Mouse (Mus musculus): ENCODE results near the gene Tmub2. TPM values are rescaled to one million over a fixed set of nuclear protein-coding genes. Genes with fewer than 3 reads are reported as not detected.
"Not testable (repeated sequence)": the region's sequence is repeated elsewhere in the genome, so short reads cannot be mapped to it uniquely, and the experiment has no call there.

The Tmub2 gene
- polyA plus RNA-seq, 1 experiment from 2014 or later, result 71.3 TPM

DNA sequence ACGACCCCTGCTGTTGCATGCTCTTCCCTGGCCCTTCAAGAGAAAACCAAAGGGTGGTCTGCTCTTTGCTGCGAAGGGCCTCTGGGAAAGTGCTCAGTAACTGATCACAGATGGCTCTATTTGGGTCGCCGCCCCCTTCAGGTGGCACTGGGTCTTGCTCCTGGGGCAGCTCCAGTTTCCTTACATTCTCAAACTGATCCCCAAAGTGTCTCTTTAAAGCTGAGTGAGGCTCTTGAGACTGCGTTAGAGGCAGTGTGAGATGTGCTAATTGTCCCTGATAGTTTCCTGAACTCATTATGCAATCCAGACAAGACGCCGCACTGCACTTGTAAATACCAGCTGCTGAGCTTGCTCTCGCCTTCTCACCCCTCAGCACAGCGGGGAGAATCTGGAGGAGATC, 27.2 kb upstream of the Tmub2 start:
- H3K4me2 ChIP-seq (replicated peaks), result no peak overlapping the region
- H3K4me1 ChIP-seq, result peaks cover 4% of the 10 kb centered on the region
- H3K27ac ChIP-seq, result no peak overlapping the region
- H3K9me3 ChIP-seq, result no peaks in the 10 kb centered on the region
- H3K9ac ChIP-seq, result no peak overlapping the region
- H3K4me3 ChIP-seq, result no peak overlapping the region
- WGBS, result 43% methylated on average over 9 of the region's 9 CpGs
- no peaks in the 10 kb centered on the region for H3K27me3 ChIP-seq (replicated peaks)
- ATAC-seq (ENCODE audit: low FRiP score, low read depth), result no peak
- peaks cover 21% of the 10 kb centered on the region for H3K36me3 ChIP-seq

DNA sequence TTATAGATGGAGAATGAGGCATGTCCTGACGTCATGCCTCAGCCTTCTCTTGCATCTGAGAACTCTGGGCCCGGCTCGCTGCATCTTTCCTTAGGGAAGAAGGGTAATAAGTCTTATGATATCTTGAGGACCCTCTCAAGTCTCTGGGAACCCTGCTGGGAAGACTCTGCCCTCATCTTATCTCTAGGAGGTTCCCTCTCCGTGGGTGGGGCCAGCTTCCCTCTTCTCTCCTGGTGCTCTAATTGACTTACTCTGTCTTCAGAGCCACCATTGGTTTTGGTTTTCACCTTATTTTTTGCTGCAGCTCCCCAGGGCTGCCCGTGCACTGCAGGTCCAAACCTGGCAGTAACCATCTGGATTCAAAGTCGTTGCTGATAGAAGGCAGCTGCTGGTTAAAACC, 26.6 kb upstream of the Tmub2 start:
- no peak for ATAC-seq (ENCODE audit: low FRiP score, low read depth)
- Histone ChIP-seq H3K27me3 (replicated peaks) (no peaks in the 10 kb centered on the region), H3K9me3 (no peaks in the 10 kb centered on the region), H3K4me2 (replicated peaks) (no peak overlapping the region), H3K4me3 (no peak overlapping the region), H3K36me3 (peaks cover 21% of the 10 kb centered on the region), H3K27ac (no peak overlapping the region), H3K4me1 (peaks cover 4% of the 10 kb centered on the region), H3K9ac (no peak overlapping the region)
- WGBS, result 87% methylated on average over 6 of the region's 6 CpGs

DNA sequence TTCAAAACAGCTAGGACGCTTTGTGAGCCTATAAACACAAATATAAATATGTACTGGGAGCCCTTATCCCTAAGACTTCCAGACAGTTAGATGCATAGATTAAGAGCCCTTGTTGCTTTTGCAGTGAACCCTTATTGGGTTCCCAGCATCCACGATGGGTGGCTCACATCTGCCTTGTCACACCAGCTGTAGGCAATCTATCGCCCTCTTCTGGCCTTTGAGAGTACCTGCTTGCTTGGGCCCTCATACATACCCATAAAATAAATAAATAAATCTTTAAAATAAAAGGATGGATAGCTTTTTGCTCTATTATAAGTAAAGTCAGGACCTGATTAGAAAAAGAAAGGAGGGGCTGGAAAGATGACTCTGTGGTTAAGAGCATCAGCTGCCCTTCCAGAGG, 26.2 kb upstream of the Tmub2 start:
- Histone ChIP-seq H3K4me1 (peaks cover 4% of the 10 kb centered on the region), H3K27ac (no peak overlapping the region), H3K9me3 (no peaks in the 10 kb centered on the region), H3K36me3 (peaks cover 21% of the 10 kb centered on the region), H3K27me3 (replicated peaks) (no peaks in the 10 kb centered on the region), H3K4me3 (no peak overlapping the region), H3K4me2 (replicated peaks) (no peak overlapping the region), H3K9ac (no peak overlapping the region)
- 88% methylated on average over 3 of the region's 3 CpGs for WGBS
- ATAC-seq (ENCODE audit: low FRiP score, low read depth), result no peak

DNA sequence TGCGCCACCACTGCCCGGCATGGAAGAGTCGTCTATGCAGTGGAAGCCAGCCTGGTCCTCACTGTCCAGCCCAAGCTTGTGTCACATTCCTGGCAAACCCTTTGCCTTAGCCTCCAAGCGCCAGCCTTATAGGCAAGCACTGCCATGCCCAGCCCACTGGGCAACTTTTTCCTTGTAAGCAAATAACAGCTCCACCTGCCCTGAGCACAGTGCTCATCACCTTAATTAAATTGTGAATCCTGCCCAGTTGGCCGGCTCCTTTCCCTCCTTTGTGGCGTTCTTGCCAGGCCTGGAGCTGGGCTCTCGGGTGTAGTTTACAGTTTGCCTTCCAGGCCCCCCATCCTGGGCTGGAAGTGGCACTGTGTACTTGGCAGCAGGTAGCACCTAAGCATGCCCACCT, 21.5 kb upstream of the Tmub2 start:
- Histone ChIP-seq H3K4me3 (no peak overlapping the region), H3K9ac (no peak overlapping the region), H3K4me1 (peaks cover 4% of the 10 kb centered on the region; the same call in 1 of the 2 replicates), H3K4me2 (replicated peaks) (no peak overlapping the region), H3K27ac (no peak overlapping the region), H3K9me3 (no peaks in the 10 kb centered on the region), H3K36me3 (peaks cover 12% of the 10 kb centered on the region), H3K27me3 (replicated peaks) (no peaks in the 10 kb centered on the region)
- ATAC-seq (ENCODE audit: low FRiP score, low read depth), result no peak
- WGBS, result 95% methylated on average over 7 of the region's 7 CpGs

DNA sequence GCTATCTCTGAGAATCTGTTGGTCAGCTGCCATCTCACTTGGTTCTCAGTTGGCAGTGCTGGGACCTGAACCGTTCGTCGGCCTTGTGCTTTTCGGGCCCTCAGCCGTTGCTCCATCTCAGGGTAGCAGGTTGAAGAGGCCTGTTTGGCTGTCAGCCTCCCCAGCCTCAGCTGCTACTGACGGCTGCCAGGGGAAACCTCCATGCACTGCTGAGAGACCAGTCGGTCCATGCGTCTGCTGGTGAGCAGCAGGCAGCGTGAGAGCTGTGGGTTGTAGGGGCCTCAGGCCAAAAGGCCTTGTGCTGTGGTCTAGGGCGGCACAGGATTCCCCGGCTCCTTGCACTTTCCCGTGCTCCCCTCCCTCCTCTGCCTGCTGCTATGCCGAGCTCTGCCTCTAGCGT, 18.9 kb upstream of the Tmub2 start:
- ATAC-seq (ENCODE audit: low FRiP score, low read depth), result no peak
- no peak overlapping the region for H3K27ac ChIP-seq

DNA sequence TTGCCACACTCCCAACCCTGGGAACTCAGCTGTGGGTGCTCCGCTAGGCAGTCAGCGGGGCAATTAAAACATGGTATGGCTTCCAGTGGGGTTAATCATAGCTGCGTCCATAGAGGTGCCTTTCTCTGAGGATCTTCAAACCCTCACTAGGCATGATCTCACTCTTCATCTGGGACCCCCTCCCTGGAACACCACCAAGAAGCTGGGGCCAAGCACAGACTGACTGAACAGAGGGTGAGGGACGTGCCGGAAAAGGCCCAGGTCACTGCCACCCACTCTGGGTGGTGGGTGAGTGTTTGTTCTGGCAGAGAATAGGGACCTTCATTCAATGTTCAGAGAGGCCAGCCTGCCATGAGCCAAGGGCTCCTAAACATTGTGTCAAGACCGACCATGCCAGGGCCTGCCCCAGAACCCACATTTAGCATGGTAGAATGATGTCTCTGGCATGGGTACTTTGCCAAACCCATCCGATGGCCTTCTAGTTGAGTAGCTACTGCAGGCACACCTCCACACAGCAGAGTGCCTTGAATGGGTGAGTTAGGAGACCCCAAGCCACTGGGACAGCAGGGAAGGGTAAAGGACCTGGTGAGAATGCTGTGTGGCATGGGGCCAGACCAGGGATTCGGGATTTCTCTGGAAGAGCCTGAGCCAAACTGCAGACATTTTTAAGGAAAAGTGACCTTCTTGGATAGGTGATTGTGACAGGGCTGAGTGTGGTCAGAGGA, 17.9 kb upstream of the Tmub2 start:
- Histone ChIP-seq H3K27me3 (replicated peaks) (no peaks in the 10 kb centered on the region), H3K4me3 (no peak overlapping the region), H3K4me2 (replicated peaks) (0 out of 2 replicates have a peak overlapping the region, but pooled peaks have one; percentile 17), H3K36me3 (peaks cover 5% of the 10 kb centered on the region; the same call in 1 of the 2 replicates), H3K9ac (0 out of 2 replicates have a peak overlapping the region, but pooled peaks have one; percentile 8), H3K27ac (no peak overlapping the region), H3K9me3 (no peaks in the 10 kb centered on the region), H3K4me1 (peaks cover 4% of the 10 kb centered on the region; the same call in 1 of the 2 replicates)
- WGBS, result 86% methylated on average over 8 of the region's 8 CpGs
- ATAC-seq (ENCODE audit: low FRiP score, low read depth), result no peak

More for the DNA sequence above, 18.9 kb upstream of the Tmub2 start:
- no peaks in the 10 kb centered on the region for H3K27me3 ChIP-seq (replicated peaks)
- no peak overlapping the region for H3K4me2 ChIP-seq (replicated peaks)
- no peaks in the 10 kb centered on the region for H3K9me3 ChIP-seq
- WGBS, result 73% methylated on average over 14 of the region's 14 CpGs
- H3K36me3 ChIP-seq, result peaks cover 5% of the 10 kb centered on the region; the same call in 1 of the 2 replicates
- peaks cover 4% of the 10 kb centered on the region; the same call in 1 of the 2 replicates for H3K4me1 ChIP-seq
- H3K4me3 ChIP-seq, result no peak overlapping the region
- H3K9ac ChIP-seq, result no peak overlapping the region

DNA sequence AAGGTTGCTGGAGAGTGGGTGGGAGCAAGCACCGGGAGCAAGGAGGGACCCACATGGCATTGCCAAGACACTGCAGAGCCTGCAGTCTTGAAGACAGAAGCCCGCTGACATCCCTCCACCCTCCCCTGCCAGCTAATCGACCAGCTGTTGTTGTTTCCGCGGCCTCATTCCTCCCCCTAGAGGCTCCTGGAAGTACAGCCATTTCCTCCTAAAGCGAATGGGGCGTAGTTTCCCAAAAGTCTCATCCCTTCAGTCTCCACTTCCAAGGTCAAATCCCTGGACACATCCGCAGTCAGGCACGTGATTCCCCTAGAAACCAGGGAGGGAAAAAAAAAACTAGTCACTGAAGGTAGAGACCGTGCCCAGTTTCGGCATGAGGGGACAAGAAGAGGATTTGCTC, 17.3 kb upstream of the Tmub2 start:
- H3K9ac ChIP-seq, result no peak overlapping the region
- WGBS, result 8% methylated on average over 11 of the region's 11 CpGs
- no peak overlapping the region for H3K27ac ChIP-seq
- no peaks in the 10 kb centered on the region for H3K9me3 ChIP-seq
- H3K4me3 ChIP-seq, result no peak overlapping the region
- H3K27me3 ChIP-seq (replicated peaks), result no peaks in the 10 kb centered on the region
- H3K4me1 ChIP-seq, result peaks cover 4% of the 10 kb centered on the region; the same call in 1 of the 2 replicates
- 0 out of 2 replicates have a peak, but pooled peaks have one; percentile 56 for ATAC-seq (ENCODE audit: low FRiP score, low read depth)
- H3K4me2 ChIP-seq (replicated peaks), result 0 out of 2 replicates have a peak overlapping the region, but pooled peaks have one; percentile 17
- peaks cover 3% of the 10 kb centered on the region; the same call in 1 of the 2 replicates for H3K36me3 ChIP-seq

DNA sequence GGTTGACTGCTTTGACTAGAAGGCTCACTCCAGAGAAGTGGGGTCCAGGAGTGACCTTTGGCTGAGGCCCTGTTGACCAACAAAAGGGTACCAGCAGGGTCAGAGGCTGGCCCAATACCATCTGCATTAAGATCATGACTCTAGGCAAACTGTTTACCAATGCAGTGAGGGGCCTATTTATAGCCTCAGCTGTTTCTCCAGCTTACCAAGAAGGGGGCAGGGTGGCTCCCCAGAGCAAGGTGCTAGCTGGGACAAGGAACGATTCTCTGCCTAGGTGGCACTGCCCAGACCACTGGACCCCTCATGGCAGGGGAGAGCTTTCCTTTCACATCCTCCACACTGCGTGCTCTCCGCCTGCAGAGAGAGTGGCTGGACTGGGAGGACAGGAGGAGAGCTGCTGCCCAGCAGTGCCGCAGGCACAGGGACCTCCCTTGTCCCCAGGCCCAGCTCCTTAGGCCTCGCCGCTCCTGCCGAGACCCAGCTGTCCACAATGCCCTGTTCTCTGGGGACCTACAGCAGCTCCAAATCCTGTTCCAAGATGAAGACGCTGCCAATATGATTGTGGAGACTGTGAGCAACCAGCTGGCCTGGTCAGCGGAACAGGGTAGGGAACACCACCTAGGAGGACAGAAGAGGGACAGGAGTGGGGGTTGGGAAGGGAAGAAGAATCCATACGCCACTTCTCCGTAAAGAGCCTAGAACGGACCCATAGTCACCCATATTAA, 16.0 kb upstream of the Tmub2 start, which contains the start of gene Asb16:
TSS of gene Asb16 (plus strand) at position 224 of the 725 bp plus-strand sequence.
- WGBS, result 84% methylated on average over 12 of the region's 12 CpGs
- no peaks in the 10 kb centered on the region for H3K9me3 ChIP-seq
- H3K27me3 ChIP-seq (replicated peaks), result no peaks in the 10 kb centered on the region
- H3K4me2 ChIP-seq (replicated peaks), result no peak within 1 kb of the TSS
- no peak within 1 kb of the TSS for H3K27ac ChIP-seq
- no peak within 1 kb of the TSS for H3K4me3 ChIP-seq
- peaks cover 4% of the 10 kb centered on the region; the same call in 1 of the 2 replicates for H3K4me1 ChIP-seq
- H3K36me3 ChIP-seq, result peaks cover 3% of the 10 kb centered on the region; the same call in 1 of the 2 replicates
- H3K9ac ChIP-seq, result no peak within 1 kb of the TSS
- ATAC-seq (ENCODE audit: low FRiP score, low read depth), result no peak

DNA sequence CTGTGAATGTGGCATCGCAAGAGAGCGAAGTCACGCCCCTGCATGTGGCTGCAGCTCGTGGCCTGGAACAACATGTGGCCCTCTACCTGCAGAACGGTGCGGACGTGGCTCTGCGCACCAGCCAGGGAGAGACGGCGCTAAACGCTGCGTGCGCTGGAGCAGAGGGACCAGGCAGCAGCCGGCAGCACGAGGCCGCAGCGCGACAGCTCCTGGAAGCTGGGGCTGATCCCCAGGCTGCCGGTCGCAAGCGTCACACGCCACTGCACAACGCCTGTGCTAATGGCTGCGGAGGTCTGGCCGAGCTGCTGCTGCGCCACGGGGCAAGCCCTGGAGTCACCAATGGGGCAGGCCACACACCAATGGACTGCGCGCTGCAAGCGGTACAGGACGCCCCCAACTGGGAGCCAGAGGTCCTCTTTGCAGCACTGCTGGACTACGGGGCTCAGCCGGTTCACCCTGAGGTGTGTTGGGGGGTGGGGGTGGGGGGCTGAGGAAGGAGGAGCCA, 8.3 kb upstream of the Tmub2 start:
- peak overlapping the region; percentile 79 for H3K4me2 ChIP-seq (replicated peaks)
- H3K9ac ChIP-seq, result peak overlapping the region; percentile 43
- no peak overlapping the region for H3K27ac ChIP-seq
- ATAC-seq (ENCODE audit: low FRiP score, low read depth), result peak; percentile 37; the same call in 1 of the 2 replicates
- H3K4me1 ChIP-seq, result peaks cover 9% of the 10 kb centered on the region
- H3K4me3 ChIP-seq, result peak overlapping the region; percentile 33
- H3K27me3 ChIP-seq (replicated peaks), result peaks cover 5% of the 10 kb centered on the region
- 2% methylated on average over 33 of the region's 33 CpGs for WGBS
- H3K36me3 ChIP-seq, result no peaks in the 10 kb centered on the region
- no peaks in the 10 kb centered on the region for H3K9me3 ChIP-seq

DNA sequence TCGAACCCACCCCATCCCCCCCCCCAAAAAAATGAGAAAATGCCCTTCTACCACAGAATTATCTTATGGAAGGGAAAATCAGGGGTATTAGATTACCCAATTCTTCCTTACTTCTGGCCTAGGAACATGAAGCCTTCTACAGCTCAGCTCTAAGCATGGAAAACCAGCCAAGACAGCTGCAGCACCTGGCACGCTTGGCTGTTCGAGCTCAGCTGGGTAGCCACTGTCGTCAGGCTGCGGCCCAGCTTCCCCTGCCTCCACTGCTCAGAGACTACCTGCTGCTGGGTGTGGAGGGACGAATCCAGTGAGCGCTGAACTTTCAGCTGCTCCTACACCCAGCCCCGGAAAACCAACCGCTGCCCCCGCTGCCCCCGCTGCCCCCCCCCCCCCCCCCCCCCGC, 7.0 kb upstream of the Tmub2 start:
- Histone ChIP-seq H3K36me3 (no peaks in the 10 kb centered on the region), H3K4me1 (peaks cover 9% of the 10 kb centered on the region), H3K27me3 (replicated peaks) (peaks cover 5% of the 10 kb centered on the region), H3K4me3 (no peak overlapping the region), H3K9ac (no peak overlapping the region), H3K27ac (no peak overlapping the region), H3K9me3 (no peaks in the 10 kb centered on the region), H3K4me2 (replicated peaks) (no peak overlapping the region)
- no peak for ATAC-seq (ENCODE audit: low FRiP score, low read depth)
- WGBS, result 68% methylated on average over 8 of the region's 12 CpGs

DNA sequence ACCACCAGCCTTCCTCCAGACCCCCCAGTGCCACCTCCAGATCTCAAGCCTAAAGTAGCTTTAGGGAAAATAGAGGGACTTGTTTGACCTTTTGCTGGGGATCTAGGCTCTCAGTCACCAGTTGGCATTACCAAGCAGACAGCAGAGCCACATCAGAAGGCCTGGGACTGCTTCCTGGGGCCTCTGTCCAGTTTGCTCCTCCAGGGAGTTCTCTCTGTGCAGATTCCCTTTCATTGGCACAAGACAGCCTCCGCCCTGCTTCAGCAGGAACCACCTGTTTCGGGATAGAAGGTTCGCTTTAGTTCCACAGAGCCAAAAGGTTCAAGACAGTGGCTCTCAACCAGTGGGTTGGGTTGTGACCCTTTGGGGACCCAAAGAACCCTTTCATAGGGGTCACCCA, 5.1 kb upstream of the Tmub2 start:
- H3K4me2 ChIP-seq (replicated peaks), result no peak overlapping the region
- 95% methylated on average over 3 of the region's 3 CpGs for WGBS
- peaks cover 5% of the 10 kb centered on the region for H3K27me3 ChIP-seq (replicated peaks)
- no peaks in the 10 kb centered on the region for H3K36me3 ChIP-seq
- peaks cover 9% of the 10 kb centered on the region for H3K4me1 ChIP-seq
- H3K4me3 ChIP-seq, result no peak overlapping the region
- H3K9ac ChIP-seq, result no peak overlapping the region
- H3K9me3 ChIP-seq, result no peaks in the 10 kb centered on the region
- no peak for ATAC-seq (ENCODE audit: low FRiP score, low read depth)
- H3K27ac ChIP-seq, result no peak overlapping the region

DNA sequence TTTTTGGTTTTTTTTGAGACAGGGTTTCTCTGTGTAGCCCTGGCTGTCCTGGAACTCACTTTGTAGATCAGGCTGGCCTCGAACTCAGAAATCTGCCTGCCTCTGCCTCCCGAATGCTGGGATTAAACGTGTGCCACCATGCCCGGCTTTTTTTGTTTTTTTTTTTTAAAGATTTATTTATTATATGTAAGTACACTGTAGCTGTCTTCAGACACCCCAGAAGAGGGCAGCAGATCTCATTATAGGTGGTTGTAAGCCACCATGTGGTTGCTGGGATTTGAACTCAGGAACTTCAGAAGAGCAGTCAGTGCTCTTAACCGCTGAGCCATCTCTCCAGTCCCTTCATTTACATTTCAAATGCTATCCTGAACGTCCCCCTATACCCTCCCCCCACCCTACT, 4.5 kb upstream of the Tmub2 start:
- 74% methylated on average over 6 of the region's 6 CpGs for WGBS
- H3K36me3 ChIP-seq; H3K4me3 ChIP-seq; H3K4me1 ChIP-seq; H3K4me2 ChIP-seq (replicated peaks); H3K27me3 ChIP-seq (replicated peaks); H3K9ac ChIP-seq; H3K9me3 ChIP-seq; H3K27ac ChIP-seq; ATAC-seq (ENCODE audit: low FRiP score, low read depth): not testable (repeated sequence)

Measured in neural tube, embryonic 12.5 days (tissue).